Mouse (Mus musculus): ENCODE data around the gene Tmem126b. TPM values are rescaled to one million over a fixed set of nuclear protein-coding genes. Genes with fewer than 3 reads are reported as not detected.

The Tmem126b gene
- 28.8 and 29.2 TPM in 2 replicates for polyA plus RNA-seq (2016; fragmentation: Nextera tagmentation; extraction: Ambion mirVana)

DNA sequence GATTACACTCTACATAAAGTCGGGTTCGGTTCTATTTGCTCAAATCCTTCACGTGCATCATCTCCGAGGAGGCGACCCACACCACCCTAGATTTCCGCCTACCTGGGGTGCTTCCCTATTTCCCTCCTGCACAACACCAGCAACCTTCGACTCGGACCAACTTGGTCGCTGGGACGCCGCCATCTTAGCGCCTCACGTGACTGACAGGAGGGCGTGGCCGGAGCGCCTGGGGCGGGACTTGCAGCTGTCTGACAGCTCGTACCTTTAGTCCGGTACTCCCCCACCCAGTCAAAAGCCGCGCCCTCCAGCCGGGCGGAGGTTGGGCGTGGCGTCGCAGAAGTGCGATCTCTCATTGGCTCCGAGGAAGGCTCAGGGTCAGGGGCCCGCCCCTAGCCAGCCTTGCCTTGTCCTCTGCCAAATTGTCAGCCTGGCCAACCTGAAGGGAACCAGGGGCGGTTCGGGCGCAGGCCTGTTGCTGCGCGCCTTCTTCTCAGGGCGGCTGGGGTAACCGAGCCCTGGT is at the start of gene Tmem126b:
Gene Tmem126b (minus strand): TSS at position 209 of the 520 bp plus-strand sequence.
- Histone ChIP-seq H3K27me3 (replicated peaks) (0 out of 2 replicates have a peak, but pooled peaks cover 2% of the 10 kb centered on the region), H3K36me3 (peaks cover 5% of the 10 kb centered on the region), H3K9me3 (replicated peaks) (no peaks in the 10 kb centered on the region), H3K27ac (ENCODE audit: poor library complexity, severe bottlenecking) (peak within 1 kb of the TSS; percentile 41; the same call in 1 of the 2 replicates), H3K4me3 (peak within 1 kb of the TSS; percentile 69), H3K4me2 (peak within 1 kb of the TSS; percentile 94), H3K4me1 (replicated peaks) (peaks cover 8% of the 10 kb centered on the region), H3K9ac (peak within 1 kb of the TSS; percentile 75)
- peak; percentile 100 for ATAC-seq (ENCODE audit: insufficient number of reproducible peaks, low FRiP score)
- WGBS, result under 1% methylated on average over 36 of the region's 36 CpGs

DNA sequence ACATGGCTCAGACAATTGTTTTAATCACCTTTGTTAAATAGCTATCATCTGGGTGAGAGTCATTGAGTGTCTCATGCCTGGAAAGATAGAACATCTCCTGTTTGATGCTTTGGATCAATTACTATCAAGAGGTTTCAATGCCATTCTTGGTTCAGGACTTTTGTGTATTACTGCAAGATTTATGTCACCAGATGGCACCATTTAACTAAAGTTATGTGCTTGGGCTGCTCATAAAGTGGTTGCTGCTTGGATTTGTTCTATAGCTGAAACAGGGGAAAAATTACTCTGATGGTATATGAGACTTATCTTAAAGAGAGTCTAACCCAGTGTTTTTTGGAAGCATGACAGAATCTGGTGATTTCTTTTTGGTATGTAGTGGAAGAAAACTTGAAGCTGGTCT is 36.5 kb upstream of the Tmem126b start:
- no peaks in the 10 kb centered on the region for H3K27me3 ChIP-seq (replicated peaks)
- ATAC-seq (ENCODE audit: insufficient number of reproducible peaks, low FRiP score), result no peak
- H3K27ac ChIP-seq (ENCODE audit: poor library complexity, severe bottlenecking), result no peak overlapping the region
- H3K4me2 ChIP-seq, result no peak overlapping the region
- H3K36me3 ChIP-seq, result no peaks in the 10 kb centered on the region
- no peaks in the 10 kb centered on the region for H3K4me1 ChIP-seq (replicated peaks)
- H3K4me3 ChIP-seq, result no peak overlapping the region
- H3K9me3 ChIP-seq (replicated peaks), result no peaks in the 10 kb centered on the region
- H3K9ac ChIP-seq, result no peak overlapping the region

- no peak overlapping the region for H3K4me3 ChIP-seq
- H3K4me1 ChIP-seq (replicated peaks), result no peaks in the 10 kb centered on the region
- no peaks in the 10 kb centered on the region for H3K9me3 ChIP-seq (replicated peaks)
- no peaks in the 10 kb centered on the region for H3K36me3 ChIP-seq
- WGBS, result 62% methylated on average over 3 of the region's 3 CpGs
- no peak overlapping the region for H3K9ac ChIP-seq
- no peak overlapping the region for H3K27ac ChIP-seq (ENCODE audit: poor library complexity, severe bottlenecking)
- no peak overlapping the region for H3K4me2 ChIP-seq
- no peaks in the 10 kb centered on the region for H3K27me3 ChIP-seq (replicated peaks)
- ATAC-seq (ENCODE audit: insufficient number of reproducible peaks, low FRiP score), result no peak
These were observed 32.3 kb upstream of the Tmem126b start for GRCm38 (mm10) chr7:90508124-90508523.

DNA sequence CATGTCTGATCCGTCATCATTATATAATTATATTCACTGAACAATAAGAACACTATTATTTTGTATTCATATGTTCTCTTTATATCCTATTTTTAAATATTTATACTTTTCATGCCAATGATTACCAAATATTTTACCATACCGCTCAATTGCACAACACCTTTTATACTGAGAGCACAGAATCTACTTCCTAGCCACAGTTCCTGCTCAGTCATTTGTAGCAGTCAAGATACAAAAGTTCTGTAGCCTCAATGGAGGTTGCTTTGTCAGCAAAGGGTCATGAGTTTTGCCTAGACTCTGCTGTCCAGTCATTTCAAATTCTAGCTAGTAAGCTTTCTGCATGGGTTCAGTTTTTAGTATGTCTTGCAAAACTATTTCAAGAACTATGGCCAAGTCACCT is 6.8 kb upstream of the Tmem126b start:
- H3K36me3 ChIP-seq, result no peaks in the 10 kb centered on the region
- 79% methylated on average over 2 of the region's 2 CpGs for WGBS
- H3K4me3 ChIP-seq, result no peak overlapping the region
- H3K27me3 ChIP-seq (replicated peaks), result 0 out of 2 replicates have a peak, but pooled peaks cover 1% of the 10 kb centered on the region
- no peak overlapping the region for H3K9ac ChIP-seq
- H3K4me2 ChIP-seq, result no peak overlapping the region
- no peak for ATAC-seq (ENCODE audit: insufficient number of reproducible peaks, low FRiP score)
- H3K9me3 ChIP-seq (replicated peaks), result no peaks in the 10 kb centered on the region
- no peak overlapping the region for H3K27ac ChIP-seq (ENCODE audit: poor library complexity, severe bottlenecking)
- H3K4me1 ChIP-seq (replicated peaks), result no peaks in the 10 kb centered on the region

GRCm38 (mm10) chr7:90476313-90477245 is 778 bp upstream of the Tmem126b start, which contains the start of gene Dlg2:
Gene Dlg2, plus strand, starts transcription at chr7:90476672.
- no peaks in the 10 kb centered on the region for H3K9me3 ChIP-seq (replicated peaks)
- H3K4me2 ChIP-seq, result peak within 1 kb of the TSS; percentile 94
- peak; percentile 55 for ATAC-seq (ENCODE audit: insufficient number of reproducible peaks, low FRiP score)
- peaks cover 8% of the 10 kb centered on the region for H3K4me1 ChIP-seq (replicated peaks)
- H3K9ac ChIP-seq, result peak within 1 kb of the TSS; percentile 75
- peaks cover 5% of the 10 kb centered on the region for H3K36me3 ChIP-seq
- H3K27ac ChIP-seq (ENCODE audit: poor library complexity, severe bottlenecking), result peak within 1 kb of the TSS; percentile 41; the same call in 1 of the 2 replicates
- 0 out of 2 replicates have a peak, but pooled peaks cover 2% of the 10 kb centered on the region for H3K27me3 ChIP-seq (replicated peaks)
- WGBS, result under 1% methylated on average over 32 of the region's 32 CpGs
- H3K4me3 ChIP-seq, result peak within 1 kb of the TSS; percentile 69

DNA sequence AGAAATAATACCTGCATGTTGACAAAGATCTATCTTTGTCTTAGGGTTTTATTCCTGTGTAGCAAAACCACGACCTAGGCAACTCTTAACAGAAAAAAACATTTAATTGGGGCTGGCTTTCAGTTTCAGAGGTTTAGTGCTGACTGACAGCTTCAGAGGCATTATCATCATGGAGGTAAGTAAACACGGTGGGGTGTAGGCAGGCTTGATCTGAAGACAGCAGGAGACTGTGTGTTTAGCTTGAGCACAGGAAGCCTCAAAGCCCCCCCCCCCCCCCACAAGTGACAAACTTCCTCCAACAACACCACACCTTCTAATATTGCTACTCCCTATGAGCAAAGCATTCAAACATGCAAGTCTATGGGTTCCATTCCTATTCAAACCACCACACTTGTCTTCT is 2.3 kb downstream of the Tmem126b start:
- Histone ChIP-seq H3K27me3 (replicated peaks) (0 out of 2 replicates have a peak, but pooled peaks cover 2% of the 10 kb centered on the region), H3K4me2 (no peak overlapping the region), H3K4me1 (replicated peaks) (peaks cover 8% of the 10 kb centered on the region), H3K36me3 (peaks cover 20% of the 10 kb centered on the region), H3K4me3 (no peak overlapping the region), H3K9ac (no peak overlapping the region), H3K27ac (ENCODE audit: poor library complexity, severe bottlenecking) (no peak overlapping the region), H3K9me3 (replicated peaks) (no peaks in the 10 kb centered on the region)
- no peak for ATAC-seq (ENCODE audit: insufficient number of reproducible peaks, low FRiP score)
- 52% methylated on average over 2 of the region's 2 CpGs for WGBS

DNA sequence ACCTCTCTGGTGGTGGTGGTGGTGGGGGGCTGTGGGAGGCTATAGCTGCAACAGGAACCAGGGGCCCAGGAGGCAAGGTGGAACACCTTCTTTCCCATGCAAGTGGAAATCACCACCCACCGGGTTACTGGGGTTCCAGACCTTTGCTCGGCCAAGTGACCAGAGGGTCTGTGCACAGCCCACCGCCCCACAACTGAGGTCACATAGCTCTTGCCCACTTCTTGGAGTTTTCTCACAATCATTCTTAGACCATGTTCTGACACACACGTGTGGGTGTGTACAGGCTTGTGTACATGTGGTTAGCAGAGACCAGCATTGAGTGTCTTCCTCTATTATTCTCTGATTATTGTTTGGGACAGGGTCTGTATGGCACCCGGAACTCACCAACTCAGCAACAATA is 14.4 kb downstream of the Tmem126b start:
- H3K9ac ChIP-seq, result no peak overlapping the region
- H3K9me3 ChIP-seq (replicated peaks), result no peaks in the 10 kb centered on the region
- H3K27ac ChIP-seq (ENCODE audit: poor library complexity, severe bottlenecking), result no peak overlapping the region
- no peak overlapping the region for H3K4me2 ChIP-seq
- 86% methylated on average over 5 of the region's 5 CpGs for WGBS
- H3K4me1 ChIP-seq (replicated peaks), result 0 out of 2 replicates have a peak, but pooled peaks cover 5% of the 10 kb centered on the region
- no peak for ATAC-seq (ENCODE audit: insufficient number of reproducible peaks, low FRiP score)
- H3K27me3 ChIP-seq (replicated peaks), result 0 out of 2 replicates have a peak, but pooled peaks cover 5% of the 10 kb centered on the region
- no peaks in the 10 kb centered on the region for H3K36me3 ChIP-seq
- H3K4me3 ChIP-seq, result no peak overlapping the region; the same call in 1 of the 2 replicates

- Histone ChIP-seq H3K9me3 (replicated peaks) (no peaks in the 10 kb centered on the region), H3K4me3 (no peak overlapping the region; the same call in 1 of the 2 replicates), H3K4me2 (peak overlapping the region; percentile 39), H3K9ac (no peak overlapping the region), H3K27me3 (replicated peaks) (0 out of 2 replicates have a peak, but pooled peaks cover 5% of the 10 kb centered on the region), H3K4me1 (replicated peaks) (peaks cover 8% of the 10 kb centered on the region), H3K27ac (ENCODE audit: poor library complexity, severe bottlenecking) (no peak overlapping the region), H3K36me3 (no peaks in the 10 kb centered on the region)
- WGBS, result 19% methylated on average over 14 of the region's 14 CpGs
- ATAC-seq (ENCODE audit: insufficient number of reproducible peaks, low FRiP score), result no peak
These were observed 14.9 kb downstream of the Tmem126b start for GRCm38 (mm10) chr7:90460930-90461329.

- no peak overlapping the region for H3K9ac ChIP-seq
- H3K4me1 ChIP-seq (replicated peaks), result peaks cover 12% of the 10 kb centered on the region
- H3K27me3 ChIP-seq (replicated peaks), result 0 out of 2 replicates have a peak, but pooled peaks cover 5% of the 10 kb centered on the region
- no peak for ATAC-seq (ENCODE audit: insufficient number of reproducible peaks, low FRiP score)
- no peak overlapping the region for H3K4me3 ChIP-seq
- no peaks in the 10 kb centered on the region for H3K9me3 ChIP-seq (replicated peaks)
- WGBS, result 29% methylated on average over 10 of the region's 10 CpGs
- H3K36me3 ChIP-seq, result no peaks in the 10 kb centered on the region
- H3K27ac ChIP-seq (ENCODE audit: poor library complexity, severe bottlenecking), result no peak overlapping the region
- H3K4me2 ChIP-seq, result no peak overlapping the region
These were observed 15.5 kb downstream of the Tmem126b start for GRCm38 (mm10) chr7:90460330-90460729.

- Histone ChIP-seq H3K27me3 (replicated peaks) (0 out of 2 replicates have a peak, but pooled peaks cover 5% of the 10 kb centered on the region), H3K4me1 (replicated peaks) (peaks cover 12% of the 10 kb centered on the region), H3K9ac (peak overlapping the region; percentile 89), H3K9me3 (replicated peaks) (no peaks in the 10 kb centered on the region), H3K4me2 (peak overlapping the region; percentile 69), H3K36me3 (peaks cover 12% of the 10 kb centered on the region), H3K27ac (ENCODE audit: poor library complexity, severe bottlenecking) (peak overlapping the region; percentile 95), H3K4me3 (peak overlapping the region; percentile 83)
- ATAC-seq (ENCODE audit: insufficient number of reproducible peaks, low FRiP score), result peak; percentile 48; the same call in 1 of the 2 replicates
- whole genome bisulfite sequencing, result 13% methylated on average over 10 of the region's 10 CpGs
These were observed 18.3 kb downstream of the Tmem126b start for GRCm38 (mm10) chr7:90457517-90457916.

Data from heart, embryonic 12.5 days (tissue).